Mouse (Mus musculus): ENCODE data around the gene Nepro.

DNA sequence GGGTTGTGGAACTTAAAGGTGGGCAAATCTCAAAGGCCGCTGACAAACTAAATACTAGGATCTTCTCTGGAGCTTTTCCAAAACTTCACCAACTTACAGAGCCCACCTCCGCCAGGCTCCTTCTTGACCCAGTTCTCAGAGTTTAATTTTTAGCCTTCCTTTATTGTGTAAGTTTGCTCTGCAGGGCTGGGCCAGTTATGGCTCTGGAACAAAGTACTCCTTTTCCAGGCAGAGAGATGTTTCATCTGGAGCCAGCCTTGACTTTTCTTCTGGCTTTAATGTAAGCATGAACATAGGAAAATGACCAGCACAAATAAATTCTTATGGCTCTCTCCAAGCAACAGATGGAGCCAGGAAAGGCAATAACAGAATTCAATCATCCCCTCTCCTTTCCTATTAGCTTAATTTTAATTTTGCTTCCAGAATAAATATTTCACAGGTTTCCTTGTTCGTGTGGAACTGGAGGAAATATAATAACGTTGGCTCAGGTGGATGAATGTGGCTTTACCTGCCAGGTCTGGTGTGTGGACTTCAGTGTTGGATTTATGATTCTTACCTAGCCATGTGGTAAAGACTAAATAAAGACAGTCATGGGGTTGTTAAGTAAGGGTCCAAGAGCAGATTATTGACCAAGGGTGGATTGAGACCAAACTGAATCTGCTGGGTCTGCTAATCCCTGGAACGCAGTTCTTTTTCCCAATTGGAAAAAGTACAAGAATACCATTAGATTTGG is 26.5 kb upstream of the Nepro start:
- TF ChIP-seq EP300 (IDR thresholded peaks at IDR 0.05; ENCODE audit: insufficient read depth, low read depth, low read length) (no peak), POLR2A (IDR thresholded peaks at IDR 0.05; ENCODE audit: insufficient read depth, low read length) (no peak), CTCF (IDR thresholded peaks at IDR 0.05; ENCODE audit: low read depth, low read length) (no peak)
